In the genomic region with DNA sequence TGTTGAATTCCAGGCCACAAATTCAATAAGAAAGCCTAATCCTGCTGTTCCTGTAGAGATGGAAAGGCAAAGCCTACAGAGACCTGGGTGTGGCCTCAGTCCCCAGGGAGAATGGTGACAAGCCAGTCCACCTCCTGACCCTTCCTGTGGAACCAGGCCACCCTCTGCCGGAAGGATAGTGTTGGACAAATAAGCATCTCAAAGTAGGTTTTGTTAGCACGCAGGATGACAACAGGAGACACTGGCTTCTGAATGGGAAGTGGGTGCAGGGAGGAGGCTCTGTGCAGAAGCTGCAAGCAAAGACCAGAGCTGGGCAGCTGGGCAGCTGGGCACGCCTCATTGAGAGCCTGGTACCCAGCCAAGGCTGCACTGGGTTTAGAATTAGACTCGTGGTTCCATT, we compare ENCODE assay signal across 23 mouse cellular contexts. TPM values are rescaled to one million over a fixed set of nuclear protein-coding genes. Genes with fewer than 3 reads are reported as not detected.
DNase-seq lines count a peak whose midpoint lies in the region; ATAC-seq and TF ChIP-seq lines count a peak whose summit lies in the region.
"Had no signal": no experiment of that assay in that cellular context is flagged by ENCODE, and none has a peak within 500 bp of the region (broad histone marks: within the 10 kb centered on the region; RNA-seq: fewer than 3 reads in every experiment).

No protein-coding gene starts in this region.

- H3K36me3 ChIP-seq in kidney, adult 2 months (ENCODE audit: control insufficient read depth, insufficient read depth, low read length) = no peaks in the 10 kb centered on the region
- H3K36me3 ChIP-seq in lung, postnatal 0 days (ENCODE audit: insufficient read depth, low read length) = no peaks in the 10 kb centered on the region
- H3K36me3 ChIP-seq: embryonic facial prominence, embryonic 15.5 days; forebrain, embryonic 10.5 days; G1E; heart, embryonic 12.5 days; hindbrain, embryonic 15.5 days had no signal

- TF ChIP-seq POLR2A in kidney, adult 2 months (IDR thresholded peaks at IDR 0.05; ENCODE audit: low read depth, low read length) = no peak

- no peak overlapping the region for H3K4me3 ChIP-seq in kidney, adult 2 months (ENCODE audit: insufficient read depth, low read depth, low read length)
- H3K4me3 ChIP-seq in lung, postnatal 0 days (ENCODE audit: low read depth, low read length) = no peak overlapping the region
- H3K4me3 ChIP-seq: embryonic facial prominence, embryonic 15.5 days; erythroblast, embryonic 14.5 days; forebrain, embryonic 10.5 days; heart, embryonic 12.5 days; hindbrain, embryonic 15.5 days had no signal

- no peak overlapping the region for H3K9ac ChIP-seq in lung, postnatal 0 days (replicated peaks; ENCODE audit: low read depth)
- H3K9ac ChIP-seq: embryonic facial prominence, embryonic 15.5 days; heart, embryonic 12.5 days; hindbrain, embryonic 15.5 days had no signal

- H3K27ac ChIP-seq in kidney, adult 2 months (ENCODE audit: insufficient read depth, low read depth, low read length) = no peak overlapping the region
- no peak overlapping the region for H3K27ac ChIP-seq in lung, postnatal 0 days (ENCODE audit: low read length)
- H3K27ac ChIP-seq: embryonic facial prominence, embryonic 15.5 days; forebrain, embryonic 10.5 days; hindbrain, embryonic 15.5 days had no signal

- no peak for ATAC-seq in lung, postnatal 0 days
- no peak for ATAC-seq in monocyte, adult 5-6 weeks (replicated peaks; ENCODE audit: insufficient number of reproducible peaks, low FRiP score, low TSS enrichment, poor library complexity, severe bottlenecking)
- ATAC-seq: CD4-positive, CD25-positive, alpha-beta regulatory T cell, adult 4 months; forebrain, embryonic 14.5 days had no signal

- H3K4me1 ChIP-seq in kidney, adult 2 months (ENCODE audit: control insufficient read depth, insufficient read depth, low read length) = no peaks in the 10 kb centered on the region
- peaks cover 5% of the 10 kb centered on the region; the same call in 1 of the 2 replicates for H3K4me1 ChIP-seq in lung, postnatal 0 days (ENCODE audit: insufficient read depth, low read depth, low read length)
- H3K4me1 ChIP-seq: hindbrain, embryonic 15.5 days had no signal

- H3K9me3 ChIP-seq in lung, postnatal 0 days (ENCODE audit: low read length) = no peaks in the 10 kb centered on the region
- H3K9me3 ChIP-seq: embryonic facial prominence, embryonic 15.5 days; G1E; heart, embryonic 12.5 days; hindbrain, embryonic 15.5 days had no signal

- no peak for TF ChIP-seq EP300 in lung, postnatal 0 days (IDR thresholded peaks at IDR 0.05)

- no peaks in the 10 kb centered on the region for H3K27me3 ChIP-seq in kidney, adult 2 months (replicated peaks; ENCODE audit: control insufficient read depth, insufficient read depth, low read length)
- H3K27me3 ChIP-seq in lung, postnatal 0 days (replicated peaks; ENCODE audit: insufficient read depth, low read length) = no peaks in the 10 kb centered on the region
- H3K27me3 ChIP-seq: embryonic facial prominence, embryonic 15.5 days; heart, embryonic 12.5 days; hindbrain, embryonic 15.5 days had no signal

- no peak overlapping the region for H3K4me2 ChIP-seq in lung, postnatal 0 days (replicated peaks; ENCODE audit: low read depth, low read length)
- H3K4me2 ChIP-seq: embryonic facial prominence, embryonic 15.5 days; heart, embryonic 12.5 days; hindbrain, embryonic 15.5 days had no signal

- peak; percentile 7 for DNase-seq in adrenal gland, adult 2 months
- DNase-seq in adrenal gland, postnatal 25 days = no peak
- peak; percentile 70 for DNase-seq in kidney, adult 2 months
- DNase-seq in kidney, adult 18-20 months = no peak
- no peak for DNase-seq in lung, postnatal 0 days (ENCODE audit: low spot score)
- no peak for DNase-seq in lung, postnatal 14 days
- DNase-seq: adrenal gland, postnatal 36 days; B cell, adult 2 months; cerebellum, adult 11 months; cerebellum, adult 8-10 months; cerebellum, postnatal 14 days; embryo, embryonic 11 days; gastrocnemius, postnatal 10 days; heart, postnatal 36 days had no signal

- no peak for TF ChIP-seq CTCF in kidney, adult 2 months (conservative IDR thresholded peaks at IDR 0.05; ENCODE audit: insufficient read depth, insufficient read length, low read depth, low read length)
- peak; percentile 3; the same call in 1 of the 2 replicates for TF ChIP-seq CTCF in lung, postnatal 0 days (IDR thresholded peaks at IDR 0.05)

- WGBS in kidney, adult 2 months = 41% methylated on average over 4 of the region's 4 CpGs
- WGBS in lung, postnatal 0 days = 50% methylated on average over 4 of the region's 4 CpGs

RNA-seq across cellular contexts. Expression of gene Dab2ip, which starts 12.7 kb away (rescaled TPM):
- total RNA-seq in adrenal gland, adult 2 months (2021) = 10 to 100 TPM; 69.4 to 82.3 TPM
- 191 and 192 TPM in 2 replicates for polyA plus RNA-seq in adrenal gland, adult 2 months (2012; rRNA removed)
- total RNA-seq in adrenal gland, postnatal 25 days (2021) = 96.1 and 137 TPM in 2 replicates
- 32.9 and 42.9 TPM in 2 replicates for polyA plus RNA-seq in kidney, adult 2 months (2012; rRNA removed)
- polyA plus RNA-seq in lung, postnatal 0 days (2015; fragmentation: Nextera tagmentation; extraction: Ambion mirVana) = 75.8 and 83.4 TPM in 2 replicates
- total RNA-seq in monocyte, adult 5-6 weeks (2017) = 4.6 to 23.2 TPM (median 5.5 TPM) in 3 replicates

Comparison
In these comparisons a context has a peak if more than half of its experiments do, and no peak if none do; other contexts are left out.
1. DNase-seq: peak in adrenal gland, adult 2 months (single experiment) and kidney, adult 2 months (single experiment); none in adrenal gland, postnatal 25 days (single experiment), kidney, adult 18-20 months (single experiment), lung, postnatal 0 days (single experiment) and lung, postnatal 14 days (single experiment).